Mouse (Mus musculus): ENCODE measurements at regions not wholly inside any gene's neighbourhood (a gene's known extent, or its start where the extent isn't known, plus 50 kb on each side); places are given as distances from the start of the nearest gene placed in this dataset.

GRCm38 (mm10) chr1:130274470-130274869 is 148.3 kb downstream of the Cd55b start:
- Histone ChIP-seq H3K4me3 (no peak overlapping the region), H3K9me3 (peaks cover 4% of the 10 kb centered on the region; the same call in 1 of the 2 replicates), H3K27me3 (ENCODE audit: poor library complexity, severe bottlenecking) (no peaks in the 10 kb centered on the region), H3K27ac (no peak overlapping the region), H3K36me3 (replicated peaks) (no peaks in the 10 kb centered on the region), H3K4me1 (no peaks in the 10 kb centered on the region)
- WGBS, result 58% methylated on average over 4 of the region's 4 CpGs
- DNase-seq (ENCODE audit: extremely low spot score, low spot score), result no peak

- Histone ChIP-seq H3K36me3 (replicated peaks) (no peaks in the 10 kb centered on the region), H3K27ac (no peak overlapping the region), H3K4me3 (no peak overlapping the region), H3K9me3 (no peaks in the 10 kb centered on the region), H3K27me3 (ENCODE audit: poor library complexity, severe bottlenecking) (peaks cover 4% of the 10 kb centered on the region; the same call in 1 of the 2 replicates), H3K4me1 (peaks cover 5% of the 10 kb centered on the region; the same call in 1 of the 2 replicates)
- no peak for DNase-seq (ENCODE audit: extremely low spot score, low spot score)
- 71% methylated on average over 2 of the region's 2 CpGs for WGBS
Observed at GRCm38 (mm10) chr1:130270457-130270856, 152.4 kb downstream of the Cd55b start.

All from forebrain, embryonic 10.5 days (tissue).